Mouse (Mus musculus) adrenal gland, postnatal 25 days (tissue): Measurements from ENCODE around the gene Igf1r. TPM values are rescaled to one million over a fixed set of nuclear protein-coding genes. Genes with fewer than 3 reads are reported as not detected.

ENCODE experiments used
- DNase-seq: peaks from one replicate; pipeline ENCODE4 v3.0.0; 2021; ENCODE audit warnings: mixed read lengths
- total RNA-seq: library from RNA; stranded (reverse); gene quantifications from 2 replicates; pipeline ENCODE4 v1.2.3, GENCODE M21; 2021

Igf1r gene
- total RNA-seq, 1 experiment from 2014 or later = 102 TPM

DNA sequence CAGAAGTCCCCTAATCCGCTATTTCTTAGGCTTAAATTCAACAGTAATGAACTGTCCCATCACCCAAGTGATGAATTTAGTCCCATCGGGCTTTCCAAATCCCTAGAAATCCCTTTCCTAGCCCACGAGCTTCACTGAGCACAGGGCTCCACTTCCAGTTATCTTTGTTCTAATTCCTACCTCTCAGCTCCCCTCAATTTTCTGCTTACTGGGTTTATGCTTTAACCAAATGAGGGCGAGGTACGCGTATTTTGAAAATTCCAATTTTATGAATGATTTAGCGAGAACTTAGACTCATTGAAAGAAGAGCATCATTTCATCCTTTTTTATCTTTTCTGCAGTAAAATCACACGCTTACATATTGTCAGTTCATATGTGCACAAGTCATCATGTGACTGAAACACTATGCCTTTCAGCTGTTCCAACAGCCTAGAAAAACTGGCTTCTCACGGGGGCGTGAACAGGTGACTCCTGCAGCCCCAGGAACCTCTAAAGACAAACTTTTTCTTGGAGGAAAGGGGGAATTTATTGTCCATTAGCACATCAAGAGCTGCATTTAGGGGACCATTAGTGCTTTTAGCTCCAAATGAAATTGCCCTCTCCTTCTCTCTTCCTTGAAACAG, 100.5 kb downstream of the Igf1r start:
- DNase-seq = no peak

- no peak for DNase-seq
These were observed 101.9 kb downstream of the Igf1r start for GRCm38 (mm10) chr7:68054498-68054897.

DNA sequence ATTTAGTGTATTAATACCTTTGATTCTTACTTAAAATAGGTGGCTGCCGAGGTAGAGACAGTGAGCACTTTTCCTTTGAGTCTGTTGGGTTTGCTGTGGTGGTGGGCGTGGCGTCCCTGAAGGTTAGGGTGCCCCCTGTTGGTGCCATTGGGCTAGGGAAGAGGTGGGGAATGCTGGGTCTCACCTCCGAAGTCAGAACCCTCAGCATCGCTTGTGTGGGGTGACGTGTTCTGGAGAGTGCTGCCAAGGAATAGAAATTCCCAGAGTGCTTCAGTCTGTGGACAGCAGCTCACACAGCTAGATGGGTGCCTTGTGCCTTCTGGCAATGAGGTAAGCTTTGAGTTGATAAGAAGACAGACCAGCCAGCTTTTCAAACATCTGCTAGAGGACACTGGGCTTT, 102.3 kb downstream of the Igf1r start:
- DNase-seq = peak; percentile 31

DNA sequence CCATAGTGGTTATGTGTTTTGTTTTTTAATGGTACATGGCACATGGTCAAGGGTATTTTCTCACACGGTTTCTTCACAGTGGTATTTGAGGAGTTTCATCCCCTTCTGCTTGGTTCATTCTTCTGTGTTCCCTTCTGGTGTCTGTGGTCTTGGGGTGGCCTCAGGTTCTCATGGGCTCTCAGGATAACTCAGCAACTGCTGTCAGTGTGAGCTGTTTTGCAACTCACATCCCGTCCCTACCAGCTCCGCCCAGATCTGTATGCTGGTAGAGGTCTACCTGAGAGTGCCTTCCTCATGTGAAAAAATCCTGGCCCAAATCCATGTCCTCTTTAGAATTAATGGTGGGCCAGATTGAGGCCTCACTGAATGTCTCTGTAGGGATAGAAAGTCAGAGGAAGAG, 104.4 kb downstream of the Igf1r start:
- no peak for DNase-seq

DNA sequence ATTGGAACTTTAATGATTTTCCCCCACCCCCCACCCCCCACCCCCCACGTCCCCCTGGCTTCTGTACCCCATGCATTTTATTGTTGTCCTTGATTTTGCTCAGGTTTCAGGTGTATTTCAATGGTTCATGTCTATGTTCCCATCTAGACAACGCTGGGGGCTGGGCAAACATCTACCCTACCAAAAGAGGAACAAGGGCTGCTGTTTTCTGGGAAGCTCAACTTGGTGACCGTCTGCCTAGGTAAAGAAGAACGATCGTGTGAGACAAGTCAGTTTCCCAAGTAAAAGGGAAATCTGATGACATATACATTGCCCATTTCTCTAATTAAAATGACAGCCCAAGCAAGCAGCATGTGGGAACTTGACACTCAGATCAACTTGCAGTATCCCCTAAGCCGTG, 107.1 kb downstream of the Igf1r start:
- no peak for DNase-seq

GRCm38 (mm10) chr7:68061434-68061833, 108.8 kb downstream of the Igf1r start:
- DNase-seq = no peak

GRCm38 (mm10) chr7:68062170-68062848, 109.7 kb downstream of the Igf1r start:
- DNase-seq = no peak

- no peak for DNase-seq
These were observed 110.2 kb downstream of the Igf1r start for GRCm38 (mm10) chr7:68062849-68063208.

- DNase-seq = no peak
These were observed 111.1 kb downstream of the Igf1r start for GRCm38 (mm10) chr7:68063711-68064110.

DNA sequence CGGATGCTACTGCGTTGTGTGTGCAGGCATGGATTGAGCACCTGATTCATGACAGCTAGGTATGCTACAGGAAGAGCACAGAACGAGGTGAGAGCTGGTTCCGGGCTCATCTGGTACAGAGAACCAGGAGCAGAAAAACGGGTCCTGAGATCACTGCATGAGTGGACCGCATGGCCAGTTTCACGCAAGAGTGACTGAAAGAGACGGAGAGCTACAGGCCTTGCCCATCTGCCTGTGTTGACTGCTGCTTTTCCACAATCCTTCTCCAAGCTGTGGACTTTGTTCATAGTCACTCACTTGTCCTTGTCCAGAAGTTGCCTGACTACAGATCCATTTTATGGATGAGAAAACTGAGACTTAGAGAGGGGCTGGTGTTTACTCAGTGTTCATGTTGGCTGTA, 111.5 kb downstream of the Igf1r start:
- no peak for DNase-seq

DNA sequence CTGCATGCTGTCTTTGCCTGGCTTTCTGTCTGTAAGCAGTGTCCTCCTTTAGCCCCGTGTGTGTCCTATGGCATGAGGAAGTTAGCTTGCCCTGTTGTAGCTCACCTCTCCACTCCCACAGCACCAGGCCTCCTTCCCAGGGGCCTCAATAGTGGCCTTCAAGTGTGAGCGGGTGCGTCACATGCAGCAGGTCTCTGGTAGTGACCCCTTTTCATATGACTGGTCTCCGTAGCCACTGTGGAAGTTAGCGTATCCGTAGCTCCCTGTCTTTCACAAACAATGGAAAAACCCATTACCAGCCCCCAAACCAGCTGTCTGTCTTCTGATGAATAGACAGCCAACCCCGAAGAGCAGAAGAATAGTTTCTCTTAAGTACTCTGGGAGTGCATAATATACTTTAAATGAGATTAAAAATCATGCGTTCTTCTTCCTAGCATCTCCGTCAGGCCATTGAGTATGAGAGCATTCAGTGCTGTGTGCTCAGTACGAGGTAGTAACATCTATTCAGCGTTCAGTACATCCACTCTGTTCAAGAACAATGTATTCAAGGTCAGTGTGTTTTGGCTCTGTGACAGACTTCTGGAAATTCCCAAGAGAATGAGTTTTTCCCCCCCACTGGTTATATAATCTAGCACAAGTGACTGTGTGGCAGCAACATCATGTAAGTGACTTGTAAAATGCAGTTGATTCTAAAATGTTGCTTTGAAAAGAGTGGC, 112.2 kb downstream of the Igf1r start:
- DNase-seq = no peak

DNA sequence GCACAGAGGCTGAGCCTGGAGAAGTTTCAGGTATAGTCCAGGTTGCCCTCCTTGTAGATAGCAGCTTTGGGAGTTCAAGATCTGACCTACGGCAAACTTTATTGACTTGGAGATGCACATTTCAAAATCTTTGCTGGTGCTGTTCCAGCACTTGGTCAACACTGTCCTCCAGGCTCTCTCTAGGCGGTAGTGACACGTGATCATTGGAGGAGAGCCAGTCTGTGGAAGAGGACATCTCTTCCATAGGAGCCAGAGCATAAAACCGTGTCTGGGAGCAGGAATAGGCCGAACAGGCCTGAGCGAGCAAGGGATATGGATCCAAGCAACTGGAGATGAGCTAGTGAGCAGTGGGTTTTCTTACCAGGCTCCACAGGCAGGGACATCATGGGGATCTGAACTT, 113.3 kb downstream of the Igf1r start:
- DNase-seq = peak; percentile 26

DNA sequence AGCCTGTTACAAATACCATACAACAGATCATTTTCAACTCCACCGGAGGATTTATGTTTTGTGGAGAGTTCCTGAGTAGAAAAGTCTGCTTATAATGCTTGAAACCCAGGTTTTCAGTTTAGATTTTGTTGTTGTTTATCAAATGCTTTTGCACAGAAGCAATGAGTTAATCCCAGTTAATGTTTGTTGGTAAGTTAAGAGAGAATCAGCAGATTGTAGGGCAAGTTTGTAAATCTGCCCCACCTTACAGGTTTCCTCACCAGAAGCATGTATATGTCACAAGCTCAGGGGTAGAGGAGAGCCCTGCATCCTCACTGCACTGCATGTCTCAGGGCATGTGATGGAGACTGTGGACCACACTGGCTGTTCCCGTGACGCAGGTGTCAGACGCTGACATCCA, 114.7 kb downstream of the Igf1r start:
- no peak for DNase-seq

DNA sequence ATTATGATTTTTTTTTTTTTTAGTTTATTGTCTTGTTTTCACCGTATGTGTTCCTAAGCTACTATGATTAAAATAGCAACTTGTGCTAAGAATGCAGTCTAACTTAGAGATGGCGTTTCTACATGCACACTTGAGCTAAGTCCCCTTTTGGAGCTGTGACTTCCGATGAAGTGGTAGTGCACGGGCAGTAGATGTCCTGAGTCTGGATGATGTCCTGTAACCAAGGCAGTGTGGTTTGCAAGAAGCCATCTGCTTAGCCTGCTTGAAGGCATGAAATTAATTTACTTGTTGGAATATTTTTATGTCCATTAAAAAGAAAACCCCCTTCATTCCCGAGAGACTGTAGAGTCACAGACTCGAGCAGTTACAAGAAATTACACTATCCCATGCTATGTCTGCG, 116.7 kb downstream of the Igf1r start:
- DNase-seq = no peak

GRCm38 (mm10) chr7:68070030-68070429, 117.4 kb downstream of the Igf1r start:
- no peak for DNase-seq

DNA sequence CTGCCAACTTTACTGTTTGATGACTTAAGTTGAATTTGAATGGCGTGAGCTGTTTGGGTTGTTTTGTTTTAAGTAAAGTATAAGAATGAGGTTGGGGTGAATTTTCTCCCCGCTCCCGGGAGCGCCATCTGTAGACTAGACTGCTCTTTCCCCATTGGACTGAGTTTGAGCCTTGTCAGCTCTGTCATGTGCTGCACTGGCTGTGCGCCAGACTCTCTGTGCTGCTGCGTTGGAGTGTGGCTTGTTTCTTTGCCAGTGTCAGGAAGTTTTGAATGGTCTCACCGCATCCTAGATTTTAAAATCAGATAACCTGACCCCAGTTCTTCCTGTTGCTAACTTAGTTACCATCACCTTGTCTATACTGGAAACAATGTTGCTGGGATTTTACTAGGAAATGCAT, 118.0 kb downstream of the Igf1r start:
- peak; percentile 76 for DNase-seq

- DNase-seq = no peak
These were observed 118.4 kb downstream of the Igf1r start for GRCm38 (mm10) chr7:68071050-68071449.

DNA sequence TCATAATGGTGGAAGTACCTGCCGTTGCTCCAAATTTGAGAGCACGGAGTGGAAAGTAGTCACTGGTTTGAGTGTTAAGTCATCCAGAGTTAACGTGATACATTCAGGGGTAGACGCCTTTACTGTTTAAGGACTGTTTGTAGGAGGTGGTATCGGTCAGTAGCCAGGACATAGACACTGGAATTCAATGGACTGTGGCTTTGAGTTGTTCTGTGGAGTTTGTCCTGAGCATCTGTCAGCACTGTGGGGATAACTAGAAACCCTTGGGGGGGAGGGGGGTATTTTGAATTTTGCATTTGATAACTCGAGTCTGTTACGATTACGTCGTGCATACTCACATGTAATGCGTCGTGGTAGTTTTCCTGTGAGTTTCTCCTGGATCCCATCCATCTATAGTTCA, 119.1 kb downstream of the Igf1r start:
- DNase-seq = no peak

DNA sequence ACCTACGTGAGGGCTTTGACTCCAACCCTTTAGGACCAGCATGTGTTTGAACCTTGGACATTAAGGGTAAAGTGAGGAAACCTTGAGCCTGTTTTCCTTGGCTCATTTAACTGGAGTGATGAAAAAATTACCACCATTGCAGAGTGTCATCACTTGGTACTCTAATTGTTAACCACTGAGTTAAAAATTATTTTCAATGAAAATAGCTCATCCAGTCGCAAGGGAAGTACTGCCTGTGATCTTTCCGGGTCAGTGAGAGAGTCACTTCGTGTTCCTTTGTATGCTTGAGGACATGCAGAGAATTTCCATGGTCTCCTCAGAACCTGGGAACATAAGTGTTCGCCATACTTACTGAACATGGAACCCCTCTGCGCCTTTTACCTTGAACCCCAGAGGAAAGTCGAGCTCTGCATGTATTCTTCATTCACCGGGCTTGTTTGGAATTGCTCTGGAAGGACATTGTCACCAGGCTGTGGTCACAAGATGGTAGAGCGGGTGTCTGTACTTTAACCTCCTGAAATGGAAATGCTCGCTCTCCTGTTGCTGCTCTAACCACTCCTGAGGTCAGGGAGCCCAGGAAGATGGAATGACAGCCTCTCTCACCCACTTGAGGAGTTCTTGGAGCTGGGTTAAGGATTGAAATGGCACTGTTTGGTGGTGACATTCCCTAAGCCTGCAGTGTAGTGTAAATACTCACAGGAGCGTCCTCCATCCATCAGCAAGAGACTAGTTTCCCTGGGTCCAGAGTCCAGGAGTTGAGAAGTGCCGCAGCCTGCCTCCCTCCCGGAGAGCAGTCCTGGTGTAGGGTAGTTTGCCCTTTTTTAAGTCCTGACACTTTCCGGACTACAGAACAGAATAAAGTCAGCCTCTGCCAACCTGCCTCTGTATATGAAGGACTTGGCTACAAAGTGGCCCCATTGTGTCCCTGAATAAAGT, 120.2 kb downstream of the Igf1r start:
- no peak for DNase-seq

GRCm38 (mm10) chr7:68073460-68073806, 120.8 kb downstream of the Igf1r start:
- no peak for DNase-seq

DNA sequence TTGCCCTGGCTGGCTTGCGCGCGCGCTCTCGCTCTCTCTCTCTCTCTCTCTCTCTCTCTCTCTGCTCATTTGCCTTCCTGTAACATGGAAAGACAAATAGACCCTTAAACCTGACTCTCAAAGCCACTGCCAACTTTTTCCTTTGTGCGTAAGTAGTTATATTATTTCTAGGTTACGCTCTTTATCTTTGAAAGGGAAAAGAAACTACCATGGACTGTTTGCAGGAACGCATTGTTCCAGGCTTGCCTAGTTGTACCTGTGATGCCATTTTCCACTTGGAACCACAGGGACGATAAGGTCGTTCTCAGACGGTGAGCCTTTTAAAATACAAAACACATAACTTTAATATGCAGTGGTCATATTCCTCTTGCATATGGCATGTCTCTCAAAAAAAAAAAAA, 122.1 kb downstream of the Igf1r start:
- DNase-seq = no peak

GRCm38 (mm10) chr7:68075401-68075800, 122.8 kb downstream of the Igf1r start:
- DNase-seq = no peak
